Mouse (Mus musculus) liver, embryonic 14.5 days (tissue): Measurements from ENCODE around the gene Lmbr1.

Experiments
- CTCF ChIP-seq: IDR thresholded peaks from 2 replicates; pipeline ENCODE4 v1.5.1; 2016; ENCODE audit warnings: antibody characterized with exemption, low read depth, control low read depth
- EP300 ChIP-seq: IDR thresholded peaks from 2 replicates; pipeline ENCODE4 v1.6.1; 2016; ENCODE audit warnings: antibody characterized with exemption, low read depth

- TF ChIP-seq CTCF (no peak), EP300 (no peak)
Measured at GRCm38 (mm10) chr5:29195570-29196263, 182.5 kb downstream of the Lmbr1 start, which contains the start of gene Rnf32.
